Mouse (Mus musculus) erythroblast, embryonic 14.5 days (primary cell): ENCODE data around the gene Bgn. TPM values are rescaled to one million over a fixed set of nuclear protein-coding genes. Genes with fewer than 3 reads are reported as not detected.

Experiments used
- H3K27me3 ChIP-seq: 2 replicates; pipeline ENCODE4 v1.6.1; 2012; ENCODE audit warnings: inconsistent platforms; ENCODE audit not compliant: control insufficient read depth
- H3K36me3 ChIP-seq: 2 replicates; pipeline ENCODE4 v1.6.1; 2012; ENCODE audit warnings: mild to moderate bottlenecking, inconsistent platforms; ENCODE audit not compliant: control insufficient read depth
- H3K4me1 ChIP-seq: 2 replicates; pipeline ENCODE4 v1.6.1; 2012; ENCODE audit warnings: inconsistent platforms; ENCODE audit not compliant: control insufficient read depth
- H3K4me3 ChIP-seq: replicated peaks from 2 replicates; pipeline ENCODE3; 2012; ENCODE audit warnings: moderate library complexity, mild to moderate bottlenecking, inconsistent platforms
- H3K9me3 ChIP-seq: 2 replicates; pipeline ENCODE4 v1.6.1; 2012; ENCODE audit warnings: low read length, inconsistent platforms, mixed read lengths; ENCODE audit not compliant: control insufficient read depth
- GATA1 ChIP-seq: IDR thresholded peaks from 2 replicates; pipeline ENCODE4 v1.6.1; 2012; ENCODE audit warnings: low read length, inconsistent platforms, mixed read lengths
- TAL1 ChIP-seq: IDR thresholded peaks from 3 replicates; pipeline ENCODE4 v1.6.1; 2012; ENCODE audit warnings: low read length, inconsistent platforms, mixed read lengths
- polyA plus RNA-seq: library from polyadenylated mRNA; stranded (reverse); fragments of >175 nt; gene quantifications from 2 replicates; pipeline ENCODE4 v1.2.3, GENCODE M21; 2012

Gene Bgn
- polyA plus RNA-seq, 1 experiment, result 0.01 TPM

DNA sequence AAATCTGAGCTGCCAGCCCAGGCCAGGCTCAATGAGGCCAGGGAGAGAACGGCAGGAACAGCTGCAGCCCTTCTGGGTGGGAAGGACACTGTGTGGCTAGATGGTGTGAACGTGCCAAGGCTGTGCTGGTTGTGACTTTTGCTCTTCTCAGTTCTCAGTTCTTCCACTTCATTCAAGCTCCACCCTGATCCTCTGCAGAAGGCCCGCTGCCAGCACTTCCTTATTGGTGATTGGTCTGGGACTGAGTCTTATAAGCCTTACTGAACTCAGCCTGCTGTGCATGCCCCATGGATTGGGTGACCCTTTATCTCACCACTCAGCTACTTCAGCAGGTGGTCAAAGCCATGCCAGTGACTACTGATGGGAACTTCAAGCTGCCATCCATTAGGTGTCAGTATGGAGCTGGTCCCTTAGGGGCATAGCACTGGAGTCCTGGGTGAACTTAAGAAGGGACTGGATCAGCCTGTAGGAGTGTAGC lies 43.0 kb downstream of the Bgn start:
- H3K4me1 ChIP-seq, result no peaks in the 10 kb centered on the region
- H3K4me3 ChIP-seq, result no peak overlapping the region
- TF ChIP-seq GATA1 (no peak), TAL1 (no peak)
- no peaks in the 10 kb centered on the region for H3K9me3 ChIP-seq
- peaks cover 9% of the 10 kb centered on the region for H3K27me3 ChIP-seq
- H3K36me3 ChIP-seq, result no peaks in the 10 kb centered on the region

DNA sequence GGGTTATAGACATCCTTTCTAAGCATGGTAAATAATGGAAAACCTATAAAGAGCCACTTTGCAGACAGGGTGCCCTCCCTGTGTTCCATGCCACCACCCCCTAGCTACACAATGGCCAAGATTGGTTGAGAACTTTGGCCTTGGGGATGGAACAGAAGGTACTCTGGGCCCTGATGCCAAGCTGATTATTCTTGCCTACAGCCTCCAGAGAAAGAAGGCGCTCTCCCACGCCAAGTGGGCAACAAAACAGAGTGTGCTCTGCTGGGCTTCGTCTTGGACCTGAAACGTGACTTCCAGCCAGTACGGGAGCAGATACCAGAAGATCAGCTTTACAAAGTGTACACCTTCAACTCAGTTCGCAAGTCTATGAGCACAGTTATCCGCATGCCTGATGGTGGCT lies 54.5 kb downstream of the Bgn start:
- no peak overlapping the region for H3K4me3 ChIP-seq
- no peak for TF ChIP-seq GATA1
- TF ChIP-seq TAL1, result no peak
- peaks cover 3% of the 10 kb centered on the region; the same call in 1 of the 2 replicates for H3K27me3 ChIP-seq
- H3K9me3 ChIP-seq, result no peaks in the 10 kb centered on the region
- H3K4me1 ChIP-seq, result no peaks in the 10 kb centered on the region
- H3K36me3 ChIP-seq, result no peaks in the 10 kb centered on the region

DNA sequence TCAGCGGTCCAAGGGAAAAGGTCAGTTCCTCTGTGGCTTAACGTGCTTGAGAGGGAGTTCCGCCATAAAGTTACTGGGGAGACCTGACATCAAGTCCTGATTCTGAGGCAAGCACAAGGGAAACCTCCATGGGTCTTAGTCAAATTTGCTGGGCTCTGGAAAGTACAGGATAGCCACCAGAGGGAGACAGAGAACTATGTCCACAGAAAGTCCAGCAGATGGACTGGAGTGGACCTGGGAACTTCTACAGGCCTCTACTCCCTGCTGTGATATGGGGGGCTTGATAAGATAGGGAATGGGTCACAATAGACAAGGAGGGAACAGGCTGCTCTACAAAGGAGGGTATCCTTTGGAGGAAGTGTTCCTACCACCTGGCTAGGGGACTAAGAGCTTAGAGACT lies 59.9 kb downstream of the Bgn start:
- H3K27me3 ChIP-seq, result no peaks in the 10 kb centered on the region
- TF ChIP-seq GATA1 (no peak), TAL1 (no peak)
- H3K9me3 ChIP-seq, result no peaks in the 10 kb centered on the region
- H3K4me3 ChIP-seq, result no peak overlapping the region
- H3K36me3 ChIP-seq, result no peaks in the 10 kb centered on the region
- H3K4me1 ChIP-seq, result no peaks in the 10 kb centered on the region

Other genes starting within 250 kb of the Bgn start
- gene Xlr4c, start 240.5 kb upstream of the Bgn start, polyA plus RNA-seq, result 0.19 TPM in 1 of 2 replicates, not detected in the other
- not detected in 2 replicates for gene Xlr3c, start 218.2 kb upstream of the Bgn start, polyA plus RNA-seq
- gene Xlr5a, start 190.6 kb upstream of the Bgn start, polyA plus RNA-seq, result not detected in 2 replicates
- gene Xlr5c, start 190.6 kb upstream of the Bgn start, polyA plus RNA-seq, result not detected in 2 replicates
- gene Gm45015, start 146.8 kb upstream of the Bgn start, polyA plus RNA-seq, result not detected in 2 replicates
- 0.01 and 0.02 TPM in 2 replicates for gene Zfp275, start 141.0 kb upstream of the Bgn start, polyA plus RNA-seq
- gene Gm18336, start 84.9 kb upstream of the Bgn start, polyA plus RNA-seq, result not detected in 2 replicates
- not detected in 2 replicates for gene Zfp92, start 72.5 kb upstream of the Bgn start, polyA plus RNA-seq
- not detected in 2 replicates for gene Trex2, start 48.3 kb upstream of the Bgn start, polyA plus RNA-seq
- 0.72 and 1.1 TPM in 2 replicates for gene Haus7, start 24.6 kb upstream of the Bgn start, polyA plus RNA-seq
- not detected in 2 replicates for gene Atp2b3, start 19.5 kb downstream of the Bgn start, polyA plus RNA-seq
- gene Dusp9, start 155.8 kb downstream of the Bgn start, polyA plus RNA-seq, result 0.10 TPM in 2 replicates
- not detected in 2 replicates for gene Pnck, start 176.5 kb downstream of the Bgn start, polyA plus RNA-seq
- gene Slc6a8, start 189.5 kb downstream of the Bgn start, polyA plus RNA-seq, result not detected in 2 replicates
- 1.6 and 1.8 TPM in 2 replicates for gene Bcap31, start 232.6 kb downstream of the Bgn start, polyA plus RNA-seq
- 1.6 and 2.2 TPM in 2 replicates for gene Abcd1, start 233.0 kb downstream of the Bgn start, polyA plus RNA-seq